Mouse (Mus musculus) C2C12 (cell line): ENCODE measurements at regions not wholly inside any gene's neighbourhood (a gene's known extent, or its start where the extent isn't known, plus 50 kb on each side); places are given as distances from the start of the nearest gene placed in this dataset.

Experiments
- H3K27me3 ChIP-seq: one replicate; pipeline ENCODE4 v1.6.1; 2011; ENCODE audit not compliant: control insufficient read depth, insufficient read depth, insufficient read length
- H3K36me3 ChIP-seq: one replicate; pipeline ENCODE4 v1.6.1; 2011; ENCODE audit not compliant: control insufficient read depth, insufficient read depth
- H3K4me3 ChIP-seq: one replicate; pipeline ENCODE4 v1.5.1; 2011; ENCODE audit warnings: mild to moderate bottlenecking, control low read depth; ENCODE audit not compliant: poor library complexity, insufficient read depth, severe bottlenecking
- H3K79me2 ChIP-seq: one replicate; pipeline ENCODE4 v1.6.1; 2011; ENCODE audit not compliant: control insufficient read depth, insufficient read depth
- H3K79me3 ChIP-seq: one replicate; pipeline ENCODE4 v1.6.1; 2011; ENCODE audit warnings: low read depth, control low read depth
- H3ac ChIP-seq: one replicate; pipeline ENCODE3; 2011; ENCODE audit warnings: low read depth; ENCODE audit not compliant: control insufficient read depth, insufficient read length
- CEBPB ChIP-seq: IDR thresholded peaks from one replicate; pipeline ENCODE4 v1.6.1; 2011; ENCODE audit warnings: low read depth, mild to moderate bottlenecking, control low read depth, moderate library complexity
- CTCF ChIP-seq: IDR thresholded peaks from one replicate; pipeline ENCODE4 v1.5.1; 2011; ENCODE audit not compliant: control insufficient read depth, insufficient read depth, insufficient read length
- FOSL1 ChIP-seq: IDR thresholded peaks from one replicate; pipeline ENCODE4 v1.8.0; 2011; ENCODE audit warnings: mild to moderate bottlenecking, low read length; ENCODE audit not compliant: poor library complexity, insufficient read depth, severe bottlenecking
- MAX ChIP-seq: IDR thresholded peaks from one replicate; pipeline ENCODE4 v1.6.1; 2011; ENCODE audit warnings: mild to moderate bottlenecking, control low read depth
- MYOD1 ChIP-seq: IDR thresholded peaks from one replicate; pipeline ENCODE4 v1.6.1; 2011; ENCODE audit warnings: low read depth; ENCODE audit not compliant: control insufficient read depth, insufficient read length
- MYOG ChIP-seq: IDR thresholded peaks from one replicate; pipeline ENCODE4 v1.6.1; 2011; ENCODE audit not compliant: control insufficient read depth, insufficient read length; ENCODE audit errors: extremely low read depth
- USF1 ChIP-seq: IDR thresholded peaks from one replicate; pipeline ENCODE4 v1.6.1; 2011; ENCODE audit warnings: low read depth, mild to moderate bottlenecking, control low read depth, moderate library complexity

DNA sequence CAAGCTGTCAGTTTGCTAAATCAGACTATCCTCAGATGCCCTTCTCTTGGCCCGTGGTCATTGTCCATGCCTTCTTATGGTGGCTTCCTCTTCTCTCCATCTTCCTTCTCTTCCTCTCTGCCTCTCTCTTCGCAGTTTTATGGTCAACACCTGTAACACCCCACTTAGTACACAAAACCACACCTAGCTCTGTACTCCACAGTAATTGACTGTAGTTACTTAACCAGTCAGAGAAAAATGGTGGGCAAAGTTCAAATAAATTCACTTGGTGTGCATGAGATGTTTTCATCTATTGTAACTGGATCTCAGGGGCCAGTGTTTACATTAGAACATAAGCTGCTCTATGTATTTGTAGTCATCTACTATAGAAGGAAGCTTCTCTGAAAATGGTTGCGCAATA is 807.8 kb upstream of the Cadm2 start:
- no peaks in the 10 kb centered on the region for H3K27me3 ChIP-seq
- H3K79me3 ChIP-seq: no peaks in the 10 kb centered on the region
- no peaks in the 10 kb centered on the region for H3K36me3 ChIP-seq
- TF ChIP-seq MYOD1: no peak
- no peak for TF ChIP-seq FOSL1
- peak; percentile 40 for TF ChIP-seq CEBPB
- no peak for TF ChIP-seq USF1
- no peak for TF ChIP-seq CTCF
- no peak for TF ChIP-seq MAX
- no peak for TF ChIP-seq MYOG
- H3K4me3 ChIP-seq: no peak overlapping the region
- no peak overlapping the region for H3ac ChIP-seq
- H3K79me2 ChIP-seq: no peaks in the 10 kb centered on the region

- no peak overlapping the region for H3ac ChIP-seq
- no peaks in the 10 kb centered on the region for H3K27me3 ChIP-seq
- TF ChIP-seq MYOD1: no peak
- no peak for TF ChIP-seq CTCF
- TF ChIP-seq FOSL1: no peak
- TF ChIP-seq USF1: no peak
- no peak for TF ChIP-seq CEBPB
- TF ChIP-seq MYOG: no peak
- no peaks in the 10 kb centered on the region for H3K79me3 ChIP-seq
- H3K36me3 ChIP-seq: no peaks in the 10 kb centered on the region
- no peak overlapping the region for H3K4me3 ChIP-seq
- H3K79me2 ChIP-seq: no peaks in the 10 kb centered on the region
Observed at GRCm38 (mm10) chr16:68427522-68427921, 806.8 kb upstream of the Cadm2 start.

DNA sequence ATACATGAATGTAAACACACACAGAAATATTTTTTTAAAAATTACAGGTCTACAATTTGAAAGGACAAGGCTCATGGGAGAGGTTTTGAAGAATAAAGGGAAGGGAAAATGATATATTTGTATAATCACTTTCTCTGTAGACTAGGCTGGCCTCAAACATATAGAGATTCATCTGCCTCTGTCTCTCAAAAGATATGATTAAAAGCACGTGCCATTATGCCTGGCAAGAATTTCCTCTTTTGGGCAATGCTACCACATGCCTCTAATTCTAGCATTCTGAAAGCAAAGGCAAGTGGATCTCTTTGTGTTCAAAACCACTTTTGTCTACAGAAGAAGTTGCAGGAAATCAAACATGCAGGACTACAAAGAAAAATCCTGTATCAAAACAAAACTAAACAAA is 804.6 kb upstream of the Cadm2 start:
- H3ac ChIP-seq: no peak overlapping the region
- H3K4me3 ChIP-seq: no peak overlapping the region
- no peaks in the 10 kb centered on the region for H3K27me3 ChIP-seq
- no peaks in the 10 kb centered on the region for H3K79me2 ChIP-seq
- no peaks in the 10 kb centered on the region for H3K36me3 ChIP-seq
- no peaks in the 10 kb centered on the region for H3K79me3 ChIP-seq
- TF ChIP-seq MYOG (no peak), CEBPB (no peak), MAX (no peak), USF1 (no peak), MYOD1 (no peak), CTCF (no peak), FOSL1 (no peak)

GRCm38 (mm10) chr16:68401860-68402671 is 781.4 kb upstream of the Cadm2 start:
- H3K27me3 ChIP-seq: no peaks in the 10 kb centered on the region
- H3K4me3 ChIP-seq: no peak overlapping the region
- no peaks in the 10 kb centered on the region for H3K36me3 ChIP-seq
- TF ChIP-seq MAX (no peak), USF1 (no peak), MYOG (no peak), CEBPB (no peak), CTCF (no peak), FOSL1 (no peak), MYOD1 (no peak)
- H3K79me2 ChIP-seq: no peaks in the 10 kb centered on the region
- H3ac ChIP-seq: no peak overlapping the region
- H3K79me3 ChIP-seq: no peaks in the 10 kb centered on the region

- H3ac ChIP-seq: no peak overlapping the region
- no peaks in the 10 kb centered on the region for H3K36me3 ChIP-seq
- no peaks in the 10 kb centered on the region for H3K79me3 ChIP-seq
- H3K79me2 ChIP-seq: no peaks in the 10 kb centered on the region
- TF ChIP-seq MYOG (no peak), MAX (no peak)
- no peaks in the 10 kb centered on the region for H3K27me3 ChIP-seq
- no peak overlapping the region for H3K4me3 ChIP-seq
Observed at GRCm38 (mm10) chr16:68400591-68400990, 779.9 kb upstream of the Cadm2 start.

DNA sequence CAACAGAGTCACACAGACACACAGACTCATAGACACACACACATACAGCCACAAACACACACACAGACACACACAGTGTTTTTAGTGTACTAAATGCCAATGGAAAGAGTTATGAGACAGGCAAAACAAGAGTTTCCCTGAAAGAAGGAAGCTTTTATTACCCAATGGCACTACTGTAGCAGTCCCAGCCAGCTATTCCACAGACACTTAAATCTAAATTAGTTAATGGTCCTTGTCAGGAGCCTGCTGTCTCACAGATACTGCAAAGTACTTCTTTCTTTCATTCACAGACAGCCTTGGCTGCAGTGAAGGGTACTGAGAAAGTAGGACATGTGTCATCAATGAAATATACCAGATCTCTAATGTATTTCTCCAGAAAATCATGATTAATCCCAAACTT is 730.4 kb upstream of the Cadm2 start:
- H3K36me3 ChIP-seq: no peaks in the 10 kb centered on the region
- no peak overlapping the region for H3ac ChIP-seq
- no peaks in the 10 kb centered on the region for H3K79me2 ChIP-seq
- no peak for TF ChIP-seq CTCF
- no peaks in the 10 kb centered on the region for H3K27me3 ChIP-seq
- H3K4me3 ChIP-seq: no peak overlapping the region
- H3K79me3 ChIP-seq: no peaks in the 10 kb centered on the region
